Mouse (Mus musculus) C2C12 (cell line): Measurements from ENCODE around the gene Megf6. TPM values are rescaled to one million over a fixed set of nuclear protein-coding genes. Genes with fewer than 3 reads are reported as not detected.

Experiments
- H3K27me3 ChIP-seq: one replicate; pipeline ENCODE4 v1.6.1; 2011; ENCODE audit not compliant: control insufficient read depth, insufficient read depth, insufficient read length
- H3K36me3 ChIP-seq: one replicate; pipeline ENCODE4 v1.6.1; 2011; ENCODE audit not compliant: control insufficient read depth, insufficient read depth
- H3K4me3 ChIP-seq: one replicate; pipeline ENCODE4 v1.5.1; 2011; ENCODE audit warnings: mild to moderate bottlenecking, control low read depth; ENCODE audit not compliant: poor library complexity, insufficient read depth, severe bottlenecking
- H3K79me2 ChIP-seq: one replicate; pipeline ENCODE4 v1.6.1; 2011; ENCODE audit not compliant: control insufficient read depth, insufficient read depth
- H3K79me3 ChIP-seq: one replicate; pipeline ENCODE4 v1.6.1; 2011; ENCODE audit warnings: low read depth, control low read depth
- H3ac ChIP-seq: one replicate; pipeline ENCODE3; 2011; ENCODE audit warnings: low read depth; ENCODE audit not compliant: control insufficient read depth, insufficient read length
- CEBPB ChIP-seq: IDR thresholded peaks from one replicate; pipeline ENCODE4 v1.6.1; 2011; ENCODE audit warnings: low read depth, mild to moderate bottlenecking, control low read depth, moderate library complexity
- CTCF ChIP-seq: IDR thresholded peaks from one replicate; pipeline ENCODE4 v1.5.1; 2011; ENCODE audit not compliant: control insufficient read depth, insufficient read depth, insufficient read length
- FOSL1 ChIP-seq: IDR thresholded peaks from one replicate; pipeline ENCODE4 v1.8.0; 2011; ENCODE audit warnings: mild to moderate bottlenecking, low read length; ENCODE audit not compliant: poor library complexity, insufficient read depth, severe bottlenecking
- MAX ChIP-seq: IDR thresholded peaks from one replicate; pipeline ENCODE4 v1.6.1; 2011; ENCODE audit warnings: mild to moderate bottlenecking, control low read depth
- MYOD1 ChIP-seq: IDR thresholded peaks from one replicate; pipeline ENCODE4 v1.6.1; 2011; ENCODE audit warnings: low read depth; ENCODE audit not compliant: control insufficient read depth, insufficient read length
- MYOG ChIP-seq: IDR thresholded peaks from one replicate; pipeline ENCODE4 v1.6.1; 2011; ENCODE audit not compliant: control insufficient read depth, insufficient read length; ENCODE audit errors: extremely low read depth
- USF1 ChIP-seq: IDR thresholded peaks from one replicate; pipeline ENCODE4 v1.6.1; 2011; ENCODE audit warnings: low read depth, mild to moderate bottlenecking, control low read depth, moderate library complexity
- polyA plus RNA-seq: library from polyadenylated mRNA; unstranded; fragments of >200 nt; fragmentation: generic; extraction: Trizol; gene quantifications from one replicate; pipeline ENCODE4 v1.2.1, GENCODE M21; 2012; ENCODE audit warnings: missing spikeins

Megf6 gene
- polyA plus RNA-seq, 1 experiment, result 0.08 TPM

- peaks cover 37% of the 10 kb centered on the region for H3K36me3 ChIP-seq
- H3K79me3 ChIP-seq, result no peaks in the 10 kb centered on the region
- TF ChIP-seq MAX (no peak), FOSL1 (no peak), MYOG (no peak), USF1 (no peak), CTCF (no peak), MYOD1 (no peak), CEBPB (no peak)
- H3ac ChIP-seq, result no peak overlapping the region
- H3K27me3 ChIP-seq, result no peaks in the 10 kb centered on the region
- H3K4me3 ChIP-seq, result no peak overlapping the region
- no peaks in the 10 kb centered on the region for H3K79me2 ChIP-seq
Measured at GRCm38 (mm10) chr4:154154104-154154503, 16.4 kb upstream of the Megf6 start.

DNA sequence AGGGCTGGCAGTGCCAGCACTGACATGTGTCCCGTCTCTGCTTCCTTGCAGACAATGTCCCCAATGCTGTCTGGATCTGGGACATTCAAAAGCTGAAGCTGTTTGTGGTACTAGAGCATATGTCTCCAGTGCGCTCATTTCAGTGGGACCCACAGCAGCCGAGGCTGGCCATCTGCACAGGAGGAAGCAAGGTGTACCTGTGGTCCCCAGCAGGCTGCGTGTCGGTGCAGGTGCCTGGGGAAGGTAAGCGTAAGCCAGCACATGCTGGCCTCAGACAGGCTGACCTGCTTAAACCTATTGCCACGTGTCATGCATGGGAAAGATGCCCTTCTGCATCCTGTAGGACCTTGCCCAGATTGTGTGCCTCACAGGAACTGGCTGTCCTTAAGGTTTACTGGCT is 14.5 kb upstream of the Megf6 start:
- Histone ChIP-seq H3ac (no peak overlapping the region), H3K36me3 (peaks cover 25% of the 10 kb centered on the region), H3K79me3 (no peaks in the 10 kb centered on the region), H3K27me3 (no peaks in the 10 kb centered on the region), H3K4me3 (no peak overlapping the region), H3K79me2 (no peaks in the 10 kb centered on the region)
- TF ChIP-seq MAX (no peak), CEBPB (no peak), USF1 (no peak), FOSL1 (no peak), CTCF (no peak)

- H3K79me2 ChIP-seq, result no peaks in the 10 kb centered on the region
- no peak overlapping the region for H3ac ChIP-seq
- H3K27me3 ChIP-seq, result no peaks in the 10 kb centered on the region
- TF ChIP-seq FOSL1 (no peak), MYOD1 (no peak), MAX (no peak), CEBPB (no peak), USF1 (no peak), MYOG (no peak), CTCF (no peak)
- no peaks in the 10 kb centered on the region for H3K79me3 ChIP-seq
- H3K36me3 ChIP-seq, result peaks cover 21% of the 10 kb centered on the region
- H3K4me3 ChIP-seq, result no peak overlapping the region
Measured at GRCm38 (mm10) chr4:154157970-154158662, 12.4 kb upstream of the Megf6 start.

- TF ChIP-seq CEBPB (no peak), CTCF (peak; percentile 92)
- H3ac ChIP-seq, result no peak overlapping the region
- no peaks in the 10 kb centered on the region for H3K79me3 ChIP-seq
- no peaks in the 10 kb centered on the region for H3K79me2 ChIP-seq
- peaks cover 21% of the 10 kb centered on the region for H3K36me3 ChIP-seq
- no peaks in the 10 kb centered on the region for H3K27me3 ChIP-seq
- no peak overlapping the region for H3K4me3 ChIP-seq
Measured at GRCm38 (mm10) chr4:154159002-154159401, 11.5 kb upstream of the Megf6 start.

DNA sequence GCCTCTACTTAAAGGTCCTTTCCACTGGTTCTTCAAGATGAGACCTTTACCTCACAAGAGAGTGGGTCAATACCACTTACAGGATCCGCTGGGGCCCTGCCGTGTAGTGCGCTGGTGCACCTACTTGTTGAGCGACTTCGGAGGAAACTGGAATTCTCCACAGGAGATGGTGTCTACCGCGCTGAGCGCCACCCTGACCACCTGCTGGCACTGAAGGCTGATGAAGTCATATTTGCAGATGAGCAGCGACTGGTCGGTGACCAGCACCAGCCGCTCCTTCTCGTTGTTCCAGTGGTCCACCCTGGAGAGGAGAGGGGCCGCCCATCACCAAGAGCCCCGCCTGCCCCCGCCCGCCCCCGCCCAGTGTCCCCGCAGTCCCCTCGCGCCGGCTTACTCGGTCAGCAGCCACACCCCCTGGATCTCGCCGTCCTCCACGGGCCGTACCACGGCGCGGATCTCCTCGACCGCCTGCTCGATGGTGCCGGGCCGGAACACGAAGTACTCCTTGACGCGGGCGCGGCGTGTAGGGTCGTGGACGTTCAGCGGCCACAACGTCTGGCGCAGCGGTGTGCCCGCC is 10.5 kb upstream of the Megf6 start:
- no peaks in the 10 kb centered on the region for H3K79me2 ChIP-seq
- no peaks in the 10 kb centered on the region for H3K27me3 ChIP-seq
- no peaks in the 10 kb centered on the region for H3K79me3 ChIP-seq
- H3K36me3 ChIP-seq, result peaks cover 21% of the 10 kb centered on the region
- TF ChIP-seq FOSL1, result no peak
- no peak for TF ChIP-seq CEBPB
- no peak for TF ChIP-seq CTCF
- TF ChIP-seq USF1, result no peak
- no peak for TF ChIP-seq MYOG
- TF ChIP-seq MAX, result no peak
- peak overlapping the region; percentile 63 for H3K4me3 ChIP-seq
- peak overlapping the region; percentile 70 for H3ac ChIP-seq

DNA sequence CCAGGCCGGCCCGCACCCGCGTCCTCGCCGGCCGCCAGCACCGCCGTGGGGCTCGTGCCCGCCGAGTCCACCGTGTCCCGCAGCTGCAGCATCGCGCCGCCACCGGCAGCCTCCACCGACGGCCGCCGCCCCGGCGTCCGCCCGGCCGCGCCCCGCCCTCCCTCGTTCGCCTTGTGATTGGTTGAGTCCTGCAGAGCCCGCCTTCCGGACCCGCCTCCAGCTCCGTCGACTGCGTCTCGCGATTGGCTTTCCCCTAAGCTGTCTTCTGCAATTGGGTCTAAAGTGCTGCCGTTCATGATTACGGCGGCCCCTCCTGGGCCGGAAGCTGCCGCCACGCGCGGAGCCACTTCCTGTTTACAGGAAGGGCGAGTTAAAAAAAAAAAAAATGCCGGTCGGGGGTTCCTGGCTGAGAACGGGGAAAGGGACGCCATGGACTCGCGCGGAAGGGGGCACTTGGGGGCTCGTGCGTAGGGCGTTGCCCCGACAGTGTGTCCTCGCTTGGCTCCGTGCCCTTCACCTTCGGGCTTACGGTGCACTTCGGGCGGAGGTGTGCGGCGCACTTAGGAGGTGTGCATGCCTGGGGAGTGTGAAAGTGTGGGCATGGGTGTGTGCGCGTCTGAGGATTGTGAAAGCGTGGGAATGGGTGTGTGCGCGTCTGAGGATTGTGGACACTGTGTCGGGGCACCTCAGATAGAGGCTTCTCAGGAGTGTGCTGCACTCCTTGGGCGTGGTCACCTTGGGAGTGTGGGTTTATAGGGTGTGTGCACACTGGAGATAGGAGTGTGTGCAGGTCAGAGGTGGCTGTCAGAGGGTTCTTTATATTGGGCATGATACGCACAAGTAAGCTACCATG is 9.8 kb upstream of the Megf6 start, which contains the start of gene Tprgl:
Gene Tprgl (minus strand): TSS at position 129 of the 853 bp plus-strand sequence.
- Histone ChIP-seq H3ac (peak within 1 kb of the TSS; percentile 95), H3K27me3 (no peaks in the 10 kb centered on the region), H3K79me2 (no peaks in the 10 kb centered on the region), H3K4me3 (peak within 1 kb of the TSS; percentile 63), H3K79me3 (no peaks in the 10 kb centered on the region), H3K36me3 (peaks cover 21% of the 10 kb centered on the region)
- TF ChIP-seq MYOD1 (no peak), MYOG (no peak), USF1 (no peak), MAX (no peak), FOSL1 (no peak), CTCF (no peak), CEBPB (no peak)
